Mouse (Mus musculus) C2C12 (cell line): ENCODE data around the gene Wasf1. TPM values are rescaled to one million over a fixed set of nuclear protein-coding genes. Genes with fewer than 3 reads are reported as not detected.

ENCODE experiments used
- H3K27me3 ChIP-seq: one replicate; pipeline ENCODE4 v1.6.1; 2011; ENCODE audit not compliant: control insufficient read depth, insufficient read depth, insufficient read length
- H3K36me3 ChIP-seq: one replicate; pipeline ENCODE4 v1.6.1; 2011; ENCODE audit not compliant: control insufficient read depth, insufficient read depth
- H3K4me3 ChIP-seq: one replicate; pipeline ENCODE4 v1.5.1; 2011; ENCODE audit warnings: mild to moderate bottlenecking, control low read depth; ENCODE audit not compliant: poor library complexity, insufficient read depth, severe bottlenecking
- H3K79me2 ChIP-seq: one replicate; pipeline ENCODE4 v1.6.1; 2011; ENCODE audit not compliant: control insufficient read depth, insufficient read depth
- H3K79me3 ChIP-seq: one replicate; pipeline ENCODE4 v1.6.1; 2011; ENCODE audit warnings: low read depth, control low read depth
- H3ac ChIP-seq: one replicate; pipeline ENCODE3; 2011; ENCODE audit warnings: low read depth; ENCODE audit not compliant: control insufficient read depth, insufficient read length
- CEBPB ChIP-seq: IDR thresholded peaks from one replicate; pipeline ENCODE4 v1.6.1; 2011; ENCODE audit warnings: low read depth, mild to moderate bottlenecking, control low read depth, moderate library complexity
- CTCF ChIP-seq: IDR thresholded peaks from one replicate; pipeline ENCODE4 v1.5.1; 2011; ENCODE audit not compliant: control insufficient read depth, insufficient read depth, insufficient read length
- FOSL1 ChIP-seq: IDR thresholded peaks from one replicate; pipeline ENCODE4 v1.8.0; 2011; ENCODE audit warnings: mild to moderate bottlenecking, low read length; ENCODE audit not compliant: poor library complexity, insufficient read depth, severe bottlenecking
- MAX ChIP-seq: IDR thresholded peaks from one replicate; pipeline ENCODE4 v1.6.1; 2011; ENCODE audit warnings: mild to moderate bottlenecking, control low read depth
- MYOD1 ChIP-seq: IDR thresholded peaks from one replicate; pipeline ENCODE4 v1.6.1; 2011; ENCODE audit warnings: low read depth; ENCODE audit not compliant: control insufficient read depth, insufficient read length
- MYOG ChIP-seq: IDR thresholded peaks from one replicate; pipeline ENCODE4 v1.6.1; 2011; ENCODE audit not compliant: control insufficient read depth, insufficient read length; ENCODE audit errors: extremely low read depth
- USF1 ChIP-seq: IDR thresholded peaks from one replicate; pipeline ENCODE4 v1.6.1; 2011; ENCODE audit warnings: low read depth, mild to moderate bottlenecking, control low read depth, moderate library complexity
- polyA plus RNA-seq: library from polyadenylated mRNA; unstranded; fragments of >200 nt; fragmentation: generic; extraction: Trizol; gene quantifications from one replicate; pipeline ENCODE4 v1.2.1, GENCODE M21; 2012; ENCODE audit warnings: missing spikeins

Wasf1 gene
- polyA plus RNA-seq, 1 experiment, result 9.2 TPM

DNA sequence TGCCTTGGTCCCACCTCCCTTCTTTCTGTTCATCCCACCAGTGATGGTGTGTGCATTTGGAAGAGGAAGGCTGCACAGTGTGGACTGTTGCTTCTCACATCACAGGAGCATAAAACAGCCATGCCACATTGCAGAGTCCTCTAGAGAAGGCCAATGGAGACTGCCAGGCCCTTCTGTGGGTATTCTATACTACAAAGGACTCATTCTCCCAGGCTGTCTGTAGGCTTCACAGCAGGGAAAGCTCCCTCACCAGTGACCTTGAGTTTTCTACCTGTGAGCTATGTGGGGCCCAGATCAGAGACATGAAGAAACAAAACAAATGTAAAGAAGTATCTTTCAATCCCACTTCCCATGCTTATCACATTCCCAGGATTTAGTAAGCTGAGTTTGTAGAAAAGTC lies 100.5 kb downstream of the Wasf1 start:
- peaks cover 10% of the 10 kb centered on the region for H3K27me3 ChIP-seq

DNA sequence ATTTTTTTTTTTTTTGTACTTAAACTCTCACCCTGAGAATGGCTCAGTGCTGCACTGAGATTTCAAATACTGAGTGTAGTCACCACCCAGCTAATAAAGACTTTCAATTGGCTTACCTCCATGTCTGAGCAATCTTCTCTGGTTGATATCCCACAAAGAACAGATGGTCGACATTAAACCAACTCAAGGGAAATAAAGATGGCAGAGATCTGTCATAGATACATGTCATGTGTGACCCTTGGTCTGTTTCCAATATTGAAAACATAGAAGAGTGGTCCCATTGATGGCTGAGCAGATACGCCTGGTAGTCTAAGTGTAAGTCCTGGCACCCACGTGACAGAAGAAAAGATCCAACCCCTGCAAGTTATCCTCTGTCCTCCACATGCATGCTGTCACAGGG lies 101.3 kb downstream of the Wasf1 start:
- H3K27me3 ChIP-seq, result peaks cover 10% of the 10 kb centered on the region
- no peaks in the 10 kb centered on the region for H3K79me2 ChIP-seq
- H3ac ChIP-seq, result no peak overlapping the region
- H3K36me3 ChIP-seq, result no peaks in the 10 kb centered on the region
- H3K79me3 ChIP-seq, result no peaks in the 10 kb centered on the region
- no peak overlapping the region for H3K4me3 ChIP-seq
- no peak for TF ChIP-seq CTCF
- TF ChIP-seq USF1, result no peak
- TF ChIP-seq CEBPB, result no peak
- no peak for TF ChIP-seq MYOD1
- no peak for TF ChIP-seq MAX
- TF ChIP-seq FOSL1, result no peak
- TF ChIP-seq MYOG, result no peak

More for the DNA sequence above, 100.5 kb downstream of the Wasf1 start:
- Histone ChIP-seq H3ac (no peak overlapping the region), H3K79me3 (no peaks in the 10 kb centered on the region), H3K79me2 (no peaks in the 10 kb centered on the region), H3K36me3 (no peaks in the 10 kb centered on the region), H3K4me3 (no peak overlapping the region)
- TF ChIP-seq MAX (no peak), MYOG (no peak), MYOD1 (no peak), CEBPB (no peak), CTCF (no peak), FOSL1 (no peak), USF1 (no peak)

DNA sequence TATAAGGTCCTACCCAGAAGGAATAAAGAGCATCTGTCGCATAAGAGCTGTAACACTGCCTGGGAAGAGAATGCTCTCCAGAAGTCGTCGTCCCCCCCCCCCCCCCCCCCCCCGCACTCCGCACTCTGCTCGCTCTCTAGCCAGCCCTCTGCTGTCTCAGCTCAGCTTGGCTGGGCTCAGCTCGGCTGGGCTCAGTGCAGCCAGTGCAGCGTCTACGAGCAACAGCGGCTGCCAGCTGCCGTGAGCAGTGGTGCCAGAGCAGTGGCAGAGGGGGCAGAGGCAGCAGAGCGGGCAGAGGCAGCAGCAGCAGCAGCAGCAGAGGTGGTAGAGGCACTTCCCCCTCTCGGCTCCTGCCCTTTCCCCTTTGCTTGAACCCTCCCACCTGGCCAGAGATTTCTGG lies 102.1 kb downstream of the Wasf1 start:
- no peaks in the 10 kb centered on the region for H3K36me3 ChIP-seq
- no peaks in the 10 kb centered on the region for H3K79me2 ChIP-seq
- H3ac ChIP-seq, result peak overlapping the region; percentile 49
- no peak overlapping the region for H3K4me3 ChIP-seq
- TF ChIP-seq USF1 (no peak), FOSL1 (no peak), CEBPB (no peak), MYOG (no peak), CTCF (no peak), MAX (no peak), MYOD1 (no peak)
- H3K27me3 ChIP-seq, result peaks cover 10% of the 10 kb centered on the region
- H3K79me3 ChIP-seq, result no peaks in the 10 kb centered on the region

Other genes starting within 250 kb of the Wasf1 start
- gene Mettl24, start 200.2 kb upstream of the Wasf1 start, polyA plus RNA-seq, result 0.76 TPM
- 9.5 TPM for gene Cdc40, start 164 bp upstream of the Wasf1 start, polyA plus RNA-seq
- gene Gpr6, start 188.8 kb downstream of the Wasf1 start, polyA plus RNA-seq, result not detected